Mouse (Mus musculus): Measurements from ENCODE around the gene Lce1m. TPM values are rescaled to one million over a fixed set of nuclear protein-coding genes. Genes with fewer than 3 reads are reported as not detected.

Lce1m gene
- polyA plus RNA-seq, 1 experiment from 2014 or later: not detected

- no peaks in the 10 kb centered on the region for H3K79me2 ChIP-seq (ENCODE audit: inconsistent target)
- no peak overlapping the region for H3K27ac ChIP-seq
- 74% methylated on average over 2 of the region's 2 CpGs for WGBS (ENCODE audit: missing documents)
- H3K4me3 ChIP-seq (ENCODE audit: inconsistent target): no peak overlapping the region
- no peaks in the 10 kb centered on the region for H3K36me3 ChIP-seq (ENCODE audit: inconsistent target)
Observed at GRCm38 (mm10) chr3:92978484-92978883, 40.4 kb downstream of the Lce1m start.

Other genes starting within 250 kb of the Lce1m start
- not detected in 3 replicates for gene Lce1i, start 240.2 kb downstream of the Lce1m start, polyA plus RNA-seq (2018)
- gene Lce1j, start 228.5 kb downstream of the Lce1m start, polyA plus RNA-seq (2018): not detected in 3 replicates
- gene Lce1k, start 211.2 kb downstream of the Lce1m start, polyA plus RNA-seq (2018): not detected in 3 replicates
- not detected in 3 replicates for gene Kprp, start 191.8 kb downstream of the Lce1m start, polyA plus RNA-seq (2018)
- not detected in 3 replicates for gene Lce1l, start 167.8 kb downstream of the Lce1m start, polyA plus RNA-seq (2018)
- gene 2310050C09Rik, start 148.8 kb downstream of the Lce1m start, polyA plus RNA-seq (2018): not detected in 3 replicates
- not detected in 3 replicates for gene Lce3a, start 92.8 kb downstream of the Lce1m start, polyA plus RNA-seq (2018)
- not detected in 3 replicates for gene Lce3b, start 86.1 kb downstream of the Lce1m start, polyA plus RNA-seq (2018)
- not detected in 3 replicates for gene Lce3c, start 74.6 kb downstream of the Lce1m start, polyA plus RNA-seq (2018)
- gene Lce3d, start 61.7 kb downstream of the Lce1m start, polyA plus RNA-seq (2018): not detected in 3 replicates
- not detected in 3 replicates for gene Lce3e, start 52.0 kb downstream of the Lce1m start, polyA plus RNA-seq (2018)
- gene Lce3f, start 26.8 kb downstream of the Lce1m start, polyA plus RNA-seq (2018): not detected in 3 replicates
- not detected in 3 replicates for gene Crct1, start 3.4 kb downstream of the Lce1m start, polyA plus RNA-seq (2018)
- gene Gm4858, start 49.8 kb upstream of the Lce1m start, polyA plus RNA-seq (2018): not detected in 3 replicates
- not detected in 3 replicates for gene Crnn, start 125.7 kb upstream of the Lce1m start, polyA plus RNA-seq (2018)
- not detected in 3 replicates for gene Flg2, start 178.2 kb upstream of the Lce1m start, polyA plus RNA-seq (2018)

All from macrophage (primary cell).